Comparison of ENCODE assay signal across 9 mouse cellular contexts in genomic region chr3:101700974-101701610, GRCm38 (mm10).
DNase-seq lines count a peak whose midpoint lies in the region; ATAC-seq and TF ChIP-seq lines count a peak whose summit lies in the region.
"Had no signal": no experiment of that assay in that cellular context is flagged by ENCODE, and none has a peak within 500 bp of the region (broad histone marks: within the 10 kb centered on the region; RNA-seq: fewer than 3 reads in every experiment).

No protein-coding gene starts in this region.

- H3K27me3 ChIP-seq in lung, embryonic 16.5 days (ENCODE audit: control insufficient read depth, insufficient read depth, low read depth, low read length), result no peaks in the 10 kb centered on the region
- H3K27me3 ChIP-seq: liver, embryonic 15.5 days had no signal

- H3K4me3 ChIP-seq in lung, embryonic 16.5 days (ENCODE audit: low read length), result no peak overlapping the region
- H3K4me3 ChIP-seq: liver, embryonic 15.5 days had no signal

- no peaks in the 10 kb centered on the region for H3K36me3 ChIP-seq in lung, embryonic 16.5 days (ENCODE audit: control insufficient read depth, insufficient read depth, low read length)
- H3K36me3 ChIP-seq: liver, embryonic 15.5 days had no signal

- H3K9ac ChIP-seq in lung, embryonic 16.5 days (ENCODE audit: low read length), result 0 out of 2 replicates have a peak overlapping the region, but pooled peaks have one; percentile 2
- H3K9ac ChIP-seq: liver, embryonic 15.5 days had no signal

- H3K4me1 ChIP-seq in lung, embryonic 16.5 days (replicated peaks; ENCODE audit: control insufficient read depth, insufficient read depth, low read length), result peaks cover 21% of the 10 kb centered on the region

- H3K4me2 ChIP-seq in lung, embryonic 16.5 days (ENCODE audit: low read depth, low read length), result no peak overlapping the region
- H3K4me2 ChIP-seq: liver, embryonic 15.5 days had no signal

- peak; percentile 35 for DNase-seq in ovary, adult 18-20 months (ENCODE audit: low spot score)
- no peak for DNase-seq in ovary, postnatal 10 days (ENCODE audit: low spot score)
- peak; percentile 67 for DNase-seq in brain, embryonic 14.5 days (ENCODE audit: low read depth)
- peak; percentile 77 for DNase-seq in testis, postnatal 10 days (ENCODE audit: low spot score)
- DNase-seq in left cerebral cortex, adult 8-10 months (ENCODE audit: low spot score in 2 of 2), result no peak
- no peak for DNase-seq in layer of hippocampus, adult 18-20 months (ENCODE audit: low spot score in 2 of 2)

- peaks cover 2% of the 10 kb centered on the region; the same call in 1 of the 2 replicates for H3K9me3 ChIP-seq in lung, embryonic 16.5 days (ENCODE audit: control insufficient read depth, low read length)
- H3K9me3 ChIP-seq: liver, embryonic 15.5 days had no signal

- no peak for TF ChIP-seq CTCF in brain, embryonic 14.5 days (IDR thresholded peaks at IDR 0.05; ENCODE audit: borderline replicate concordance, extremely low read depth, insufficient read depth, insufficient read length)

- ATAC-seq in hematopoietic stem cell, adult 5-6 weeks (replicated peaks in 1 of 2; ENCODE audit: insufficient read depth in 1 of 2, low FRiP score in 2 of 2, low TSS enrichment in 1 of 2, low read depth in 1 of 2, poor library complexity in 2 of 2, severe bottlenecking in 2 of 2), result peak; percentile 69 to 75
- peak; percentile 76 for ATAC-seq in lung, embryonic 16.5 days (ENCODE audit: low read depth)

- 34% methylated on average over 10 of the region's 10 CpGs for WGBS in lung, embryonic 16.5 days

- peak overlapping the region; percentile 23 for H3K27ac ChIP-seq in lung, embryonic 16.5 days (ENCODE audit: low read length)
- H3K27ac ChIP-seq: liver, embryonic 15.5 days had no signal

- TF ChIP-seq POLR2A in brain, embryonic 14.5 days (IDR thresholded peaks at IDR 0.05; ENCODE audit: borderline replicate concordance, extremely low read depth, insufficient read depth, insufficient read length, poor library complexity, severe bottlenecking), result no peak

Comparison
In these comparisons a context has a peak if more than half of its experiments do, and no peak if none do; other contexts are left out.
1. DNase-seq: peak in ovary, adult 18-20 months (single experiment), brain, embryonic 14.5 days (single experiment) and testis, postnatal 10 days (single experiment); none in ovary, postnatal 10 days (single experiment), left cerebral cortex, adult 8-10 months (0 of 2) and layer of hippocampus, adult 18-20 months (0 of 2).